Mouse (Mus musculus) stomach, postnatal 0 days (tissue): ENCODE data around the gene Nmrk2. TPM values are rescaled to one million over a fixed set of nuclear protein-coding genes. Genes with fewer than 3 reads are reported as not detected.

Source experiments
- ATAC-seq: fragments of 200-750 bp; cut with Nextera tagmentation; 2 replicates; pipeline ENCODE4 v1.8.0; 2017; ENCODE audit not compliant: low FRiP score, low TSS enrichment
- DNase-seq: peaks from one replicate; pipeline ENCODE4 v3.0.0-alpha.2; 2016; ENCODE audit warnings: low spot score
- H3K27ac ChIP-seq: fragments of 300-500 bp; sonication (generic); replicated peaks from 2 replicates; pipeline ENCODE4 v1.5.1; 2014; ENCODE audit warnings: mild to moderate bottlenecking, control low read depth
- H3K27me3 ChIP-seq: fragments of 300-500 bp; sonication (generic); 2 replicates; pipeline ENCODE4 v1.6.1; 2014; ENCODE audit warnings: low read length; ENCODE audit not compliant: control insufficient read depth, insufficient read depth
- H3K36me3 ChIP-seq: fragments of 300-500 bp; sonication (generic); 2 replicates; pipeline ENCODE4 v1.6.1; 2014; ENCODE audit warnings: low read length, mixed read lengths; ENCODE audit not compliant: control insufficient read depth, insufficient read depth
- H3K4me1 ChIP-seq: fragments of 300-500 bp; sonication (generic); replicated peaks from 2 replicates; pipeline ENCODE4 v1.6.1; 2014; ENCODE audit warnings: antibody characterized with exemption; ENCODE audit not compliant: control insufficient read depth, insufficient read depth
- H3K4me2 ChIP-seq: fragments of 300-500 bp; sonication (generic); replicated peaks from 2 replicates; pipeline ENCODE4 v1.6.1; 2014; ENCODE audit warnings: low read depth, mild to moderate bottlenecking, control low read depth, moderate library complexity
- H3K4me3 ChIP-seq: fragments of 300-500 bp; sonication (generic); 2 replicates; pipeline ENCODE4 v1.5.1; 2014; ENCODE audit warnings: low read depth, low read length, control low read depth
- H3K9ac ChIP-seq: fragments of 300-500 bp; sonication (generic); 2 replicates; pipeline ENCODE4 v1.6.1; 2014; ENCODE audit warnings: mild to moderate bottlenecking, low read length, control low read depth, mixed read lengths
- H3K9me3 ChIP-seq: fragments of 300-500 bp; sonication (generic); 2 replicates; pipeline ENCODE4 v1.6.1; 2016; ENCODE audit warnings: low read length; ENCODE audit not compliant: control insufficient read depth
- CTCF ChIP-seq: IDR thresholded peaks from 2 replicates; pipeline ENCODE4 v1.5.1; 2016; ENCODE audit warnings: antibody characterized with exemption, low read depth, mild to moderate bottlenecking, moderate library complexity
- EP300 ChIP-seq: optimal IDR thresholded peaks from 2 replicates; pipeline ENCODE3; 2016; ENCODE audit warnings: antibody characterized with exemption
- WGBS: fragments of 180-500 bp; shearing (Covaris S2); extraction: QIAGEN DNeasy Blood & Tissue Kit; methylation state at CpG from one replicate; pipeline ENCODE4 v1.1.7; 2014; 5-methylcytosine and 5-hydroxymethylcytosine counted together
- polyA plus RNA-seq: library from polyadenylated mRNA; unstranded; fragments of >200 nt; fragmentation: Nextera tagmentation; extraction: Ambion mirVana; gene quantifications from 2 replicates; pipeline ENCODE4 v1.2.1, GENCODE M21; 2015

Nmrk2 gene
- polyA plus RNA-seq, 1 experiment from 2014 or later: 0.07 TPM

DNA sequence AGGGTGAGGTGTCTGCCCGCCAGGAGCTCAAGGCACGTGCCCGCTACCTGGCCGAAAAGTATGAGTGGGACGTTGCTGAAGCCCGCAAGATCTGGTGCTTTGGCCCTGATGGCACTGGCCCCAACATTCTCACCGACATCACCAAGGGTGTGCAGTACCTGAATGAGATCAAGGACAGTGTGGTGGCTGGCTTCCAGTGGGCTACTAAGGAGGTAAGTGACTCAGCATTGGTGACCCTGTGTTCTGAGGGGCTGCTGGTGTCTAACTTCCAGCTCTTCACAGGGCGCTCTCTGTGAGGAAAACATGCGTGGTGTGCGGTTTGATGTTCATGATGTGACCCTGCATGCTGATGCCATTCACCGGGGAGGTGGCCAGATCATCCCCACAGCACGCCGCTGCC lies 20.9 kb downstream of the Nmrk2 start:
- no peak overlapping the region for H3K27ac ChIP-seq
- no peak for TF ChIP-seq EP300
- TF ChIP-seq CTCF: no peak
- no peak overlapping the region for H3K9ac ChIP-seq
- H3K4me1 ChIP-seq: peaks cover 8% of the 10 kb centered on the region; the same call in 1 of the 2 replicates
- H3K36me3 ChIP-seq: peaks cover 41% of the 10 kb centered on the region
- no peaks in the 10 kb centered on the region for H3K9me3 ChIP-seq
- no peak overlapping the region for H3K4me3 ChIP-seq
- WGBS: 90% methylated on average over 13 of the region's 13 CpGs
- no peak for ATAC-seq
- no peak overlapping the region for H3K4me2 ChIP-seq
- no peak for DNase-seq
- no peaks in the 10 kb centered on the region for H3K27me3 ChIP-seq

DNA sequence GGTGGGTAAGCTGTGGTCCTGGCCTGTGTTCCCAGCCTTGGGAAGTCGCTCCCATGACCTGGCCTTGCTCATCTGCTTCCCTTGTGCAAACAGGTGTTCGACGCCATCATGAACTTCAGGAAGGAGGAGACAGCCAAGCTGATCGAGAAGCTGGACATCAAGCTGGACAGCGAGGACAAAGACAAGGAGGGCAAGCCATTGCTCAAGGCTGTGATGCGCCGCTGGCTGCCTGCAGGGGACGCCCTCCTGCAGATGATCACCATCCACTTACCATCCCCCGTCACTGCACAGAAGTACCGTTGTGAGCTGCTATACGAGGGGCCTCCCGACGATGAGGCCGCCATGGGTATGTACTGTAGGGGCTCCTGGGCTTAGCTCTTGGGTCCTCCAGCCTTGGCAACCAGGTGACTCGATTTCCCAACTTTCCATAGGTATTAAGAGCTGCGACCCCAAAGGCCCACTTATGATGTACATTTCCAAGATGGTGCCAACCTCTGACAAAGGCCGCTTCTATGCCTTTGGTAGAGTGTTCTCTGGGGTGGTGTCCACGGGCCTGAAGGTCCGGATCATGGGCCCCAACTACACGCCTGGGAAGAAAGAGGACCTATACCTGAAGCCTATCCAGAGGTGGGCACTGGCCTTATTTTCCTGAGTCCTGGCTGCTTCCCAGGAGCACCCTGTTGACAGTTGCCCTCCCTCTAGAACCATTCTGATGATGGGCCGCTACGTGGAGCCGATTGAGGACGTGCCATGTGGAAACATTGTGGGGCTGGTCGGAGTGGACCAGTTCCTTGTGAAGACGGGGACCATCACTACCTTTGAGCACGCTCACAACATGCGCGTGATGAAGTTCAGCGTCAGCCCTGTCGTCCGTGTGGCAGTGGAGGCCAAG lies 22.2 kb downstream of the Nmrk2 start:
- TF ChIP-seq CTCF (peak; percentile 42), EP300 (no peak)
- ATAC-seq (no peak), DNase-seq (no peak)
- Histone ChIP-seq H3K27ac (no peak overlapping the region; the same call in 1 of the 2 replicates), H3K36me3 (peaks cover 41% of the 10 kb centered on the region), H3K4me2 (no peak overlapping the region), H3K4me3 (no peak overlapping the region), H3K9me3 (no peaks in the 10 kb centered on the region), H3K27me3 (no peaks in the 10 kb centered on the region), H3K4me1 (peaks cover 9% of the 10 kb centered on the region; the same call in 1 of the 2 replicates), H3K9ac (no peak overlapping the region)
- WGBS: 89% methylated on average over 32 of the region's 32 CpGs

DNA sequence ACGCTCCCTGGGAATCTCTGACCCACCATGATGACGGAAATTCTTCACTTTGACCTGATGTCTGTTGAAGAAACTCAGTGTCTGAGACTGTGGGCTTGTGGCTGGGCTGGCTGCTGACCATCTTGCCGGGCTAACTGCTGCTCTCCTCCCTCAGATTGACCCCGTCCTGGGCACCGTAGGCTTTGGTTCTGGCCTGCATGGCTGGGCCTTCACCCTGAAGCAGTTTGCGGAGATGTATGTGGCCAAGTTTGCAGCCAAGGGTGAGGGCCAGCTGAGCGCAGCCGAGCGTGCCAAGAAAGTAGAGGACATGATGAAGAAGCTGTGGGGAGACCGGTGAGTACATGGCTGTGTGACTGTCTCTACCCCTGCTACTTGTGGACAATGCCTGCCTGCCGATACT lies 22.9 kb downstream of the Nmrk2 start:
- no peaks in the 10 kb centered on the region for H3K9me3 ChIP-seq
- H3K27ac ChIP-seq: no peak overlapping the region
- WGBS: 86% methylated on average over 11 of the region's 11 CpGs
- no peak overlapping the region for H3K4me2 ChIP-seq
- no peak for TF ChIP-seq CTCF
- TF ChIP-seq EP300: no peak
- no peak overlapping the region for H3K4me3 ChIP-seq
- H3K9ac ChIP-seq: no peak overlapping the region; the same call in 1 of the 2 replicates
- ATAC-seq (no peak), DNase-seq (no peak)
- H3K36me3 ChIP-seq: peaks cover 41% of the 10 kb centered on the region
- H3K4me1 ChIP-seq: peaks cover 8% of the 10 kb centered on the region; the same call in 1 of the 2 replicates
- no peaks in the 10 kb centered on the region for H3K27me3 ChIP-seq

DNA sequence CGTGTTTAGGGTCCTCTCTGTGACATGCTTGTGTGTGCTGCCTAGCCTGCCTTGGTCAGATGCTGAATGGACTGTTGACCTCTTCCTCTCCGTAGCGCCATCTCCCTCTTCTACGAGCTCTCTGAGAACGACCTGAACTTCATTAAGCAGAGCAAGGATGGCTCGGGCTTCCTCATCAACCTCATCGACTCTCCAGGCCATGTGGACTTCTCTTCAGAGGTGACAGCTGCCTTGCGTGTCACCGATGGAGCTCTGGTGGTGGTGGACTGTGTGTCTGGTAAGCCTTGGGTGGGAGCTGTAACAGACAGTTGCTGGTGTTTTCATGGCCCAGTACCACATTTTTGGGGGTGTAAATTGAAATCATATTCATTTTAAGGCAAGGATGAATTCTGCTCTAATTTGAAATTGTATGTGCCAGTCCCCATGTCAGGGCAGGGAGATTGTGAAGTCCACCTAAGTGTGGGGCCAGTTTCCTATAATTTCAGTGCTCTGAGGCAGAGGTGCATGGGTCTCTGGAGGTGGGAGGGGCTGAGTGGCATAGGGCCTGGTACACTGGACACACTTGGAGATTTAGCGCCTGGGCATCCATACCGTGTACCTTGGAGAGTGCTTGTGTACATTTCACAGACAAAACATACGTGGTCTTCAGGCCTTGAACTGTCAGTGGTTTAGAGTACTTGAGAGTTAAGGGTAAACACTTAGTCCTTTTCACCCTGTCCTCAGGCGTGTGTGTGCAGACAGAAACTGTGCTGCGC lies 23.7 kb downstream of the Nmrk2 start:
- DNase-seq: no peak
- Histone ChIP-seq H3K4me3 (peak overlapping the region; percentile 94), H3K27me3 (no peaks in the 10 kb centered on the region), H3K4me1 (peaks cover 4% of the 10 kb centered on the region; the same call in 1 of the 2 replicates), H3K9ac (peak overlapping the region; percentile 99), H3K4me2 (peak overlapping the region; percentile 72), H3K27ac (no peak overlapping the region), H3K36me3 (peaks cover 41% of the 10 kb centered on the region), H3K9me3 (no peaks in the 10 kb centered on the region)
- ATAC-seq: no peak
- TF ChIP-seq CTCF: no peak
- TF ChIP-seq EP300: no peak
- WGBS: 53% methylated on average over 14 of the region's 14 CpGs

DNA sequence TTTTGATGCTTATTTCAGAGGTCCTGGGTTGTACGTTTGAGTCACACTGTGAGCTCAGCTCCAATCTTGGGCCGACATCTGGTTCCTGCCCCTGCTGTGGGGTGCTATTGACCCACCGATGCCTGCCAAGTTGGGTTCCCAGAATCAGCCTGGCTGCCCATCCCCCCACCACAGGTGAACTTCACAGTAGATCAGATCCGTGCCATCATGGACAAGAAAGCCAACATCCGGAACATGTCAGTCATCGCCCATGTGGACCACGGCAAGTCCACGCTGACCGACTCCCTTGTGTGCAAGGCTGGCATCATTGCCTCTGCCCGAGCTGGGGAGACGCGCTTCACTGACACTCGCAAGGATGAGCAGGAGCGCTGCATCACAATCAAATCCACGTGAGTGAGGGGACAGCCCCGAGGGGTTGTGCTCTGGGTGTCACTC lies 24.3 kb downstream of the Nmrk2 start:
- WGBS: 10% methylated on average over 16 of the region's 16 CpGs
- H3K9ac ChIP-seq: peak overlapping the region; percentile 99
- DNase-seq: peak; percentile 62
- H3K36me3 ChIP-seq: peaks cover 41% of the 10 kb centered on the region
- H3K27ac ChIP-seq: peak overlapping the region; percentile 95
- peaks cover 4% of the 10 kb centered on the region; the same call in 1 of the 2 replicates for H3K4me1 ChIP-seq
- no peaks in the 10 kb centered on the region for H3K9me3 ChIP-seq
- peak overlapping the region; percentile 94 for H3K4me3 ChIP-seq
- ATAC-seq: no peak
- TF ChIP-seq EP300 (no peak), CTCF (no peak)
- peak overlapping the region; percentile 72 for H3K4me2 ChIP-seq
- H3K27me3 ChIP-seq: no peaks in the 10 kb centered on the region
